Mouse (Mus musculus): ENCODE measurements around the gene Apex1.

GRCm38 (mm10) chr14:50931493-50932020 lies 6.8 kb downstream of the Apex1 start:
- TF ChIP-seq CTCF (IDR thresholded peaks at IDR 0.05; ENCODE audit: low read depth, low read length) (no peak), TAL1 (conservative IDR thresholded peaks at IDR 0.05; ENCODE audit: low read depth, low read length) (no peak), POLR2AphosphoS5 (IDR thresholded peaks at IDR 0.05; ENCODE audit: insufficient replicate concordance, low read depth, low read length) (no peak)

Data from G1E (cell line).